Comparison of ENCODE assay signal across 9 mouse cellular contexts in genomic region chr2:119596781-119597330, GRCm38 (mm10). TPM values are rescaled to one million over a fixed set of nuclear protein-coding genes. Genes with fewer than 3 reads are reported as not detected.
DNase-seq lines count a peak whose midpoint lies in the region.
"Had no signal": no experiment of that assay in that cellular context is flagged by ENCODE, and none has a peak within 500 bp of the region (broad histone marks: within the 10 kb centered on the region; RNA-seq: fewer than 3 reads in every experiment).

No protein-coding gene starts in this region.

- peak; percentile 24 for DNase-seq in adrenal gland, postnatal 14 days
- no peak for DNase-seq in adrenal gland, postnatal 10 days
- peak; percentile 34 for DNase-seq in kidney, adult 11 months
- DNase-seq in kidney, postnatal 4 days: no peak
- peak; percentile 31 to 64 for DNase-seq in right cerebral cortex, adult 2 months (ENCODE audit: low spot score in 2 of 2)
- no peak for DNase-seq in right cerebral cortex, postnatal 4 days
- peak; percentile 81 for DNase-seq in telencephalon, adult 2 months (ENCODE audit: low read depth, low spot score)
- DNase-seq in retina, postnatal 1 day: no peak
- DNase-seq: B cell, adult 2 months had no signal

RNA-seq across cellular contexts. Expression of gene Nusap1, which starts 21.2 kb away (rescaled TPM):
- total RNA-seq in adrenal gland, postnatal 14 days (2021): 12.0 and 14.2 TPM in 2 replicates
- total RNA-seq in adrenal gland, postnatal 10 days (2021): 10 to 100 TPM; 13.2 to 14.5 TPM

RNA-seq across cellular contexts. Expression of gene Oip5, which starts 21.4 kb away (rescaled TPM):
- total RNA-seq in adrenal gland, postnatal 14 days (2021): 4.0 and 6.4 TPM in 2 replicates
- 1 to 10 TPM; 5.8 to 6.1 TPM for total RNA-seq in adrenal gland, postnatal 10 days (2021)

RNA-seq across cellular contexts. Expression of gene Chp1, which starts 49.4 kb away (rescaled TPM):
- 237 and 265 TPM in 2 replicates for total RNA-seq in adrenal gland, postnatal 14 days (2021)
- total RNA-seq in adrenal gland, postnatal 10 days (2021): 100 to 1,000 TPM; 192 to 233 TPM

RNA-seq across cellular contexts. Expression of gene Exd1, which starts 49.4 kb away (rescaled TPM):
- total RNA-seq in adrenal gland, postnatal 14 days (2021): 0.98 and 1.4 TPM in 2 replicates
- 1 to 10 TPM in 1 of 2 experiments, under 1 TPM in 1; 0.79 to 1.1 TPM for total RNA-seq in adrenal gland, postnatal 10 days (2021)

Comparison
In these comparisons a context has a peak if more than half of its experiments do, and no peak if none do; other contexts are left out.
1. DNase-seq: peak in adrenal gland, postnatal 14 days (single experiment), kidney, adult 11 months (single experiment), right cerebral cortex, adult 2 months (2 of 2) and telencephalon, adult 2 months (single experiment); none in adrenal gland, postnatal 10 days (single experiment), kidney, postnatal 4 days (0 of 2), right cerebral cortex, postnatal 4 days (single experiment) and retina, postnatal 1 day (single experiment).